Mouse (Mus musculus) testis, postnatal 10 days (tissue): ENCODE data around the gene Dzip1.

Experiments
- DNase-seq: peaks from one replicate; pipeline ENCODE4 v3.0.0; 2021; ENCODE audit warnings: low spot score

The Dzip1 gene

DNA sequence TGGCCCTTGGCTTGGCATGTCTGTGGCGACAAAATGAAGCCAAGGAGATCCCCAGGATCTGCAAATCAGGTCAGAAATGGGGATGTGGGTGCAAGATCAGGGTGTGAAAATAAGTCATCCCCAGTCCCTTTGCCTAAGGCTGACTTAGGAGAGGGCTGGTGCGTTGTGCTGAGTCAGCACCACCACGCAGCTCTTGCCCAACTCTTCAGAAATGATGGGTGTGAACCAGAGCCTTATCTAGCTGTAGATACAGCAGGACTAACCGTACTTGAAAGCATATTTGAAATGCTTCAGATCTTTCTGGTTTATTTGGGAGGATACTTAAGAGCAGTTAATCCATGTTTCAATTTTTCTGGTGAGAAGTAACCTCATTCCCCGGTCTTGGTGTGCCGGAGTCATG is 55.5 kb downstream of the Dzip1 start:
- no peak for DNase-seq

DNA sequence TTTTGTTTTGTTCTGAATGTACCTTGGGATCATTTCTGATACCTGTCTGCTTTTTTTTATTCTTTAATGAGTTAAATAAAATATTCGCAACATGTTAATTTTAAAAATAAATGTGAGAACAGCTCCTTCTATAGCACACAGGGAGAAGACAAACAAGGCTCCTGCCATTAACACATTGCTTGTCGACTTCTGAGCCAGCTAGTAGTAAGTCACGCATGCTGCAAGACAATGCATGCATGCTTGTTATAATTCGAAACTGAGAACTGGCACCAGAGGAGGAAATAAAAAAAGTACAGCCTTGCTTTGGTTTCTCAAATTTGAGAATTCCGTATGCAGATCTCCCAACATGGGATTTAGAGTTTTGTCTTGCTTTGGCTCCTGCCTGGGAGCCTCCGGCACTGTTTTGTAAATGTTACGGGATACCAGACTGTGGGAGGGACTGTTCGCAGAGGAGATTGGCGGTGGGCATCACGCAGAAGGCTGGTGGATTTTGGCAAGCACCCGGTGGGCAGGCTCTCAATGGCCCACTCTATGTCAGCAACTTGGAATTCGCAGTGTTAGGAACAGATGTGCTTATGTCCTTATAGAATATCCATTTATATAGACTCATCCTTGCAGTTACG is 57.0 kb downstream of the Dzip1 start:
- no peak for DNase-seq

DNA sequence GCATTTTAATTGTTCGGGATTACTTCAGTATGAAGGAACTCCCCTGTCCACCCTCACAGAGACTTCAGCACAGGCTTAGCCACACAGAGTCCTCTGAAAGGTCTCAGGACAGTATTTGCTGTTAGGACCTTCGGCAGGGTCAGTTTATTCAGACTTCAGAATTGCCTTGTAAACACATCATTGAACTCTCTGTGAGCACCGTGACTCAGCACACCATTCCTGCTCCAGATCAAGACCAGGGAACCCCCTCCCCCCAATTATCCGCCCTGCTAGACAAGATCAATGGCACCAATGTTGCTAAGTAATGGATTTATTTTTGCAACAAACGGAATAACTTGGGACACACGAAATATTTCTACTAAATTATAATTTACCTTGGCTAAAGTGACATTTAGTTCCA is 57.9 kb downstream of the Dzip1 start:
- no peak for DNase-seq

DNA sequence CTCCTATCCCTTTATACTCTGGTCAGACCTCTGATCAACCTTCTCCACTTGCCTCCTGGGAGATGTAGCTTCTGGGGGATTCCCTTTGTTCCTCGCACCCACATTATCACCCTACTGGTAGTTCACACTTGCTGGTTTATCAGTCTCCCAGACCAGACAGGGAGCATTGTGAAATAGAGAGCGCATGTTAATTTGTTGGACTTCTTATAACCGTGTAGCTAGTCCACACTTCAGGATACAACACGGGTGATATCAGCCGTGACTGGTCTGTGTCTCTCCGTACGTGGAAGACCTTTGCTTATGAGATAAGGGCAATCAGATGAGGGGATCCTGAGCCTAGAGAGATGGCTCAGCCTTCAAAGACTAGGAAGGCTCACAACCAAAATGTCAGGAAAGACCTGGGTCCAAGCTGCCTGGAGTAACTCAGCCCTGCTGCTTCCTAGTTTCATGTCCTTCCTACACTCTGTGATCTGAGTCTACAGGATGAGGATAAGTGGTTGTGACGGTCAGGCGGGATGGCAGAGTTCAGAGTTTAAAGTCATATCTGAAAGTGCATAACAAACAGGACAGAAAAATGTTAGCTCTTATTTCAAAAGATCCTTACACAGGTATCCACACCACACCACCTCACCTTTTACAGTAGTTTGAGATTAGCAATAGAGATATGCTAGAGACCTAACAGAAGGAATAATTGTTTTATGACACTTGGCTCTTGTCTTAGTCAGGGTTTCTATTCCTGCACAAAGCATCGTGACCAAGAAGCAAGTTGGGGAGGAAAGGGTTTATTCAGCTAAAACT is 59.0 kb downstream of the Dzip1 start:
- no peak for DNase-seq

DNA sequence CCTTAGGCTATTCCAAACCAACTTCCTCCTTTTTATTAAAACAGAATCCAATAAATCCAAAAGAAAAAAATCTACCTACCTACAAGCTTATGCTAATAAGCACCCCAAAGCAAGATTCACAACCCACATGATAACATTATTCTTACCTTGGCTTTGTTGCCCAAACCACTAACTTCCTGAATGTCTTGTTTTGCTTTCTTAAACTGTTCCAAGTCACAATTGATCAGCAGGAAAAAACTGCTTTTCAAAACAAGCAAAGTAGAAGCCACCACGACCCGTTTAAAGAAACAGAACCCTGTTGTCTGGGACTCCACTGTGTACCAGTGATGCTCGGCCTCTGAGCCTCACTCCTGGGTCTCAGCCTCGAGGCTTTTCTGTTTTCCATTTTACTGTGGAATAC is 60.4 kb downstream of the Dzip1 start:
- DNase-seq = no peak

DNA sequence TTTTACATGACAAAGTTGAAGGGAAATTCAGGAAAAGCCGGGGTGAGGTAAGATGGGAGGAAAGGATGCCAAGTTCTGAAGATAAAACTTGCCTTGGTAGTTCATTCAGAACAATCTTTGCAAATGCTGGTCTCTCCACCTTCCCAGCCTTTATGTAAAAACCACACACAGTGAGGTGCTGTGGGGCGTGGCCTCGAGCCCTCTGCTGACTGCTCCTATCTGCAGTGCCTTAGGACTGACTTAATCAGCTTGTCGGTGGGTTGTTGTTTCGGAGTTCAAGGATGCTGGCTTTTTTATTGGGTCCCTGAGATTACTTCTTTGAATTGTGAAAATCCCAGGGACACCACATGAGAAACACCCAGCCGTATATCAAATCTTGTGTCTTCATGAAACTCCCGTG is 63.0 kb downstream of the Dzip1 start:
- DNase-seq = no peak

DNA sequence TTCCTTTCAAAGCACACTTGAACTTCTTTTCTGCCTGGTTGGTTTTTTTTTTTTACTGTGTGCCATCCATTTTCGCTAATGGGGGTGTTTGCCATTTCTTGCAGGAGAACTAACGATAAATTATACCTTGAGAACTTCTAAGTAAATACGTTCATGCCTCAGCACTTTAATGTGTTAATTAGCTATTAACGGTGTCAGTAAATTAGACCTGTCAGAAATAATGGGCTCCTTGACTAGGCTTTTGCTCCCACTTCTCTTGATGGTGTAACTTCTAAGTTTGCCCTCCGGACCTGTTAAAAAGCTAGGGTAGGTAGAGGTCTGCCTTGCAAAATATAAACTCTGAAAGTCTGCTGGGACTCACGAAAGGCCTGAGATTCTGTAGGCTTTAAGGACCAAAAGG is 66.9 kb downstream of the Dzip1 start:
- no peak for DNase-seq

DNA sequence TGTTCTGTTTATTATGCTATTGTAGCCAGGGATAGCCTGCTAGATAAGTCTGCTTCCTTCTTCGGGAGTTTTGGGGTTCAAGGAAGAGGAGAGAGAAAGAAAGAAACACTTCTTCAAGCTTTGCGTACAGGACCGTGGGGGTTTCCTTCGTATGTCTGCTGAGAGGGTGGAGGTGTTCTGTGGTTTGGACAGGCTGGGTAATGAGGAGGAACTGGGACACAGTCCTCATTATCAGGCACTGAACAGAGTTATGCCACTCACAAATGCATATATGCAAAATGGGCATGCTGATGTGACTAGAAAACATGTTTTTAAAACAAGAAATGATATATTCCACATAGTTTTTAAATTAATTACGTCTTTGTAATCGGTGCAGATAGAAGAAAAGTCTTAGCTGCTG is 68.7 kb downstream of the Dzip1 start:
- DNase-seq = no peak

DNA sequence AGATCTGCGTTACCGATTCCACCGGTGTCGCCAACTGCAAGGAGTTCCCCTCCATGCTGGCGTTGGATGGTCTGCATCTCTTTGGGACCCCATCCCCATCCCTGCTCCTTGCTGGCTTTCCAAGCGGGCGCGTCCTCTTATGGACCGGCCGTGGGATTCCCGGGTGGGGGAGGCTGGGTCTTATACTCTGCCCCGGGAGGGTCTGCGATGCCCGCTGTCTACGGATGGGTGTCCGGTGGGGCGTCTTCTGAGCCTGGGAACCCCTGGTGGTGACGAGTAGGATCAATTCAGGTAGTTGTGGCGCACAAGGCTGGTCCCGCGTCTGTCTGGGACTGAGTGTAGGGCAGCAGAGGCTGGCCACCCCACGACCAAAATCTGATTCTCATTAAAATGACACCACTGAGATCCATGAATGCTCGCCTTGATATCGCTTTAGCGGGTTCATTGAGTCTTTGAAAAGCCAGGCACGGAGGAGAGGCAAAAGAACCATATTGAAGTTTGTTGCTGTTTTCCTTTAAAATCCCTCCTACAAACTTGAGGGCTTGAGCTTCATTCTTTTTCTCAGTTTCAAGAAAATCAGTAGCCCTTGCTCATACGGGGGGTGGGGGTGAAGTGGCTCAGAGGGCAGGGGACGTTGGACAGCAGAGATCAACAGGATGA is 70.0 kb downstream of the Dzip1 start:
- DNase-seq = no peak

DNA sequence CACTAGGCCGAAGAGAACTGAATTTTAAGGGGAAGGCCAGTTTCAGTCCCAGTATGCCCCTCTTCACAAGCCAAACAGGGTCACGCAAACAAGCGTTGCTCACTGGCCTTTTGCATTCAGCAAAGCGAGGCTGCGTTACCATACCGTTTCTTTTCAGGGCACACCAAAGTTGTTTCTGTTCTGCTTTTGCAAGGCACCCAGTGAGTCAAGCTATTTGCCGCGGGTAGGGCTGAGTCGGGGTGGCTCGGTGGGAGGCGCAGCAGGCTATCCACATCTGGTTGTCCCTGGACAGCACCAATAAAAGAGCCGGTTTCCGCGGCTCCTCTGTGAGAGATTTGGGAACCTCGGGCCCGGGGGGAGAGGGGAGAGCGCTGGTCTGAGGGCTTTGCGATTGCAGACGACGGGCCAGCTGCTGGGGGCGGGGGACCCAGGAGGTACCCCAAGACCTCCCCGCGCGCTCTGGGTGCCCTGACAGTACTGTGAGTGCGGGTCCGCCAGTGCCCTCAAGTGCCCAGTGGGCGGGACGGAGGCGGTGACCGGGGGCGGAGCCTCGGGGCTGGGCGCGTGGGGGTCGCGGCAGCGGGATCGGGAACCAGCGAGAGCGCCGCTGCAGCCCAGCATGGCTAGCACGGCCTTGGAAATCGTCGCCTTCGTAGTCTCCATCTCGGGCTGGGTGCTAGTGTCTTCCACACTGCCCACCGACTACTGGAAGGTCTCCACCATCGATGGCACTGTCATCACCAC is 70.7 kb downstream of the Dzip1 start:
- peak; percentile 72 for DNase-seq

DNA sequence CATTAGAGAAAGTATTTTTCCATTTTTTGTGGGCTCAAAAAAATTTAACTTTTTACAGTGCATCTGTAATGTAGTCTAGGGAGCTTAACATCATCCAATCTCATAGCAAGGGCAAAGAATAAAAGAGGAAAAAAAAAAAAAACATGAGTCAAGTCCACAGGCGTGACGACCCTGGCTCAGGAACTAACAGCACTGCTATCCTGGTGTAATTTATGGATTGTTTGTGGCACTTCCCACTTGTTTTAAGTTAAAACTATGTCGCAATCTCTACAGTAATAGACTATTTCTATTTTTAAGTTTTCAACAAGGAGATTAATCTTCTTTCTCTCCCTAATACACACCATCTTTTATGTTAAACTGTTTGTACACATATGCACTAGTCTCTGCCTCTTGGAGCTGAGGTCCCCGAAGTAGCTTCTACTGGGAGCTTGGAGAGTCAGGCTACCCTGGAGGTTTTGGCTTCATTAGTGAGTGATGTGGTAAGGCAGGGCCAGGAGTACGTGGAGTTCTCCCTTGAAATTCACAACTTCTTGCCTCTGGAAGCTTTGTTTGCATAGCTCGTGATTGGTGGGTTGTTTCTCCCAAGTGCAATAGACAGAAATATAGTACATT is 73.7 kb downstream of the Dzip1 start:
- DNase-seq = no peak

DNA sequence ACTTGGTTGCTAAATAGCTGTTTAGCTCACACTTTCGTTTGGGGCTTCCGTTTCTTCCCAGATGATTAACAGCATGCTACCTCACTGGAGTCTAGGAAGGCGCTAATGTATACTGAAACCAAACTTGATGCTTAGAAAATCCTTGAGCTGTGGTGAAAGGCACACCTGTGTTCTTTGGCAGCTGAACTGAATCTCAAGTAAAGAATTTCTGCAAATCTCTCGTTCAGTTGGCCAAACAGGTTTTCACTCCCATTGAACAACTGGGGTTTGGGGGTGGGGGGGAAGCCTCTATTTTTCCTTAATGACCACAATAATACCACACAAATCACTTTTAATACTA is 74.6 kb downstream of the Dzip1 start:
- DNase-seq = no peak

DNA sequence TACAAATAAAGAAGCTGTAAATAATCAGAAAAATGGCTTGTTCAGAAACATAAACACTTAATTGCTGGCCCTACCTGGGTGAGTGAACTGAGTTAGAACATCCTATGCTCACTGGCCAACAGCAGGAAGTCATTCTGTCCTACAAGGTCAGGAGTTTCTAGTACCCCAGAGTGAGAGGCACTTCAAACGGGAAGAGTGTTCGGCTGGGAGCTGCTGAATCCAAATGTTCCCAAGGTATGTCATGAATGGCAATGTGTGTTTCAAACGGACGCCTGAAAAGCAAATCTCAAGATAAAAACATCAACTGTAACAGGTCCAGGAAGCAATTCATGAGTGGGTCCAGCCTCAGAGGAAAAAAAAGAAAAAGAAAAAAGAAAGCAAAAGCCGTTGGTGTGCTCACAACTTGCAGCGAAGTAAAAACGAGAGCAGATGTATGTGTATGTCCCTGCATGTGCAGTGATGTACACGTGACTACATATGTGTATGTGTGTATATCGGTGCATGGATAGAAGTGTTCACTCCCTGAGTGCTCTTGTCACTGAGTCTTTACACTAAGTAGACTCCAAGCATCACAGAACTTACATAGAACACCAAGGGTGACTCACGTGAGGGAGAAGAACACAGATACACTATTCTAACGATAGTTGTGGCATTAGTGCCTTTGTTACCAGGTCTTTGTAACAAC is 75.1 kb downstream of the Dzip1 start:
- no peak for DNase-seq

DNA sequence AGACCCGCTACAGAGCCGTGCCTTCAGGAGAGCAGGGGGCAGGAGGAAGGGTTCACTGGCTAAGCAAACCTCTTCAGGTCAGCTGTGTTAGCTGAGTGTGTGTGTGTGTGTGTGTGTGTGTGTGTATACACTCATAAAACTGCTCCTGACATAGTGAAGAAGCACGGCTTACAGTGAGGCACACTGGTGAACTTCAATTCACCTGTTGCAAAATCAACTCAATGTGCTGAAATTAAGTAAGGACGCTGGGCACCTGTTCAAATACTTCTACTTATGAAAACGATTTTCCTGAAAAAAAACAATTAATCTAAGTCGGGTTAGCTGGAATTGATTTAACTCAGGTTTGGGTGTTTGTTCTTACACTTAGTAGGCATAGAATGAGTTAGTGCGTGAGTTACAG is 77.1 kb downstream of the Dzip1 start:
- DNase-seq = no peak

DNA sequence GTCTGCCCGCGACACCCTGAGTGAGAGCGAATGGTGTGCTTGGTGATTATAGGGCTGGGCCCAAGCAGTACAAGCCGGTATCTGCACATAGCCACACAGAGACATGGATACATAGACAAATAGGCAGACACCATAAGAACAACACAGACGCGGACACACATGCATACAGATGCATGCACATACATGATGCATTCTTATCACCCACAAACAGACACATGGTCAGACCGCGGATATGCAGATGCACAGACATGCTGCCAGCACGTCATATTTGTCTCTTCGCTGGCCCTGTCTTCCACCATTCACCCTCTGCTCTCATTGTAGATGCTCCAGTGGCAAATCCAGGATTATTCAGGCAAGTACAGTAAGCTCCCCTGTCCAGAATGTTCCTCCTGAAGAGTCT is 78.4 kb downstream of the Dzip1 start:
- no peak for DNase-seq

DNA sequence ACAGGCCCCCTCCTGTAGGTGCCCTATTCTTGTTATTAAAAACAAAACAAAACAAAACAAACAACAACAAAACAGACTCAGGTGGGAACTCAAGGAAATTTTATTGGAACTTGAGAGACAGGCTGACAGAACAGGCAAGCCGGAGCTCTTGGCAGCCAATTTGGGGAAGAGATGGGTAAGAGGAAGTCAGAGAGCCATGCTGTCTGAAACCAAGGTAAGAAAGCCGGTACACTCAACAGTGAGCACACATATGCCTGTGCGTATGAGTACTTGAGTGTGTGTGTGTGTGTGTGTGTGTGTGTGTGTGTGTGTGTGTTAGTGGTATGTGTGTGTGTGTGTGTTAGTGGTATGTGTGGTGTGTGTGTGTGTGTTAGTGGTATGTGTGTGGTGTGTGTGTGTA is 82.9 kb downstream of the Dzip1 start:
- DNase-seq = no peak

DNA sequence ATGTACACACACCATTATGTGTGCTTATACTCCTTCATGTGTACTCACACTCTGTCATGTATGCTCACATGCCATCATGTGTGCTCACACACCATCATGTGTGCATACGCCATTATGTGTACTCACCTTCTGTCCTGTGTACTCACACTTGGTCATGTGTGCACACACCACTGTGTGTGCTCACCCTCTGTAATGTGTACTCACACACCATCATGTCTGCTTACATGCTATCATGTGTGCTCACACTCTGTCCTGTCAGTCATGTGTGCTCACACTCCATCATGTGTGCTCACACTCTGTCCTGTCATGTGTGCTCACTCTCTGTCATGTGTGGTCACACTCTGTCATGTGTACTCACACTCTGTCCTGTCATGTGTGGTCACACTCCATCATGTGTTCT is 85.2 kb downstream of the Dzip1 start:
- DNase-seq = no peak

DNA sequence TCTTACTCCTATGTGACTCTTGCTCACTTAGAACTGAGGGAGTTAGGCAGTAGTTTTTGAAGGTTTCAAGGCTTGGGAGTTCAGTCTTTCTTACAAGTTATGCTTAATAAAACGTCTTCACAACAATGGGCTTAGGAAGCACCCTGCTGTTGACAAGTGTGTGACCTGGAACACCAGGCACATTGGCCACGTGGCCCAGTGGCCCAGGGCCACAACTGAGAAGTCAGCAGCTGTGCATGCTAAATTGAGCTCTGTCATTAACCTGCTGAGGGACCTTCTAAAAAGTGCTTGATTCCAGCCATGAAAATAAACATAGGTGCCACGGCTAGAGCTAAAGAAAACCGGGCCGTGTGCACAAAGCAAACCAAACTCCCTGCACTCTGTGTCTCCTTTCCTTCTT is 85.8 kb downstream of the Dzip1 start:
- no peak for DNase-seq

DNA sequence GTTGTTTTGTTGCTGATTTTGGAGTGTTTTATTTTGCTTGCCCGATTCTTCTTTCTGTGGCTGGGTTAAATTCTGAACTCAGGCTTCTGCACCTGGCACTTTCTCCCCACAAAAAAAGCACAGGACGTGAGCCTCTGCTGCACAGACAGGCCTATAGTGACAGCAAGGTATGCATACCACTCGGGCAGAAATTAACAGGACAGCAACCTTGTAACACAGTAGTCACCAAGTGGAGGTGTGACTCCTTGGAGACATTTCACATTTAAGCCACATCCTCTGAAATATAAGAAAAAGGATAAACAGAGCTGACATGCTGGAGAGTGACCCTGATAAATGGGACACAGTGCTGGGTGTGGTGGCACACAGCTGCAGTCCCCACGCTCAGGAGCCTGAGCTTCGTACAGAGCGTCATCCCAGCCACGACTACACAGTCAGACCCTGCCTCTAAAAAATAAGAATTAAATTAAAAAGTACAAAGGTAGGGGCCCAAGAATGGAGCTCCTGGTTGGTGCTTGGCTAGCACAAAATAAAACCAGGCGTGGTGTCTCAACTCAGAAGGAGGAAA is 86.6 kb downstream of the Dzip1 start:
- DNase-seq = no peak

DNA sequence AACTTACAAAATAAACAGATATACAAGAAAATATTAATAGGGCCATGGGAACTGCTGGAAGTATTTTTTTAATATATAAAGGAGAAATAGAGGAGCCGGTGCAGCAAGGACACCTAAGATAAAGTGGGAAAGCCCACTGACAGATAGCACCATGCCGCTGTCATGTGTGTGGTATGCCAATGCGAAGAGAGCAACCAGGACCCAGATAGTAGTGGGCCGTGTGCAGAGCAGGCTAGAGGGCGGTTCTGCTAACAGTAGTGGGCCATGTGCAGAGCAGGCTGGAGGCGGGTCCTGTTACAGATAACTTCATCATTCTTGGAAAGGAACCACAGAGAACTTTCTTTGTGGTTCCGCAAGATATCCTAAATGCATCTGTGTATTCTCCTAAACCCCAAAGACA is 88.5 kb downstream of the Dzip1 start:
- DNase-seq = no peak

DNA sequence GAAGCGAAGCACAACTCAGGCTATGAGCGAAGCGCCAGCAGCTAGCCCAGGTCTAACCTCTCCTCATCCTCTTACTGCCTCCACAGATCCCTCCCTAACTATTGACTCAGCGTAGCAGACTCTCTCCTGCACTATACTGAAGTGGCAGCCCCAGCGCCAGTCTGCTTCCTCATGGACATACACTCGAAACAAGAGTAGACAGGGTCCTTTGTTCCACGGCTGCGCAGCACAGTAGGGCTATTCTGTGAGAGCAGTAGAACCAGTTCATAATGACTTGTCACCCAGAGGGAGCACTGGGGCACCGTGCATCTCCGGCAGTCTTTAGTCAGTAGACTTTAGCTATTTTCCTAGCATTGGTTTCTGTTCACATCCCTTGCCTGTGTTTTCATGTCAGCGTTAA is 89.1 kb downstream of the Dzip1 start:
- DNase-seq = no peak

DNA sequence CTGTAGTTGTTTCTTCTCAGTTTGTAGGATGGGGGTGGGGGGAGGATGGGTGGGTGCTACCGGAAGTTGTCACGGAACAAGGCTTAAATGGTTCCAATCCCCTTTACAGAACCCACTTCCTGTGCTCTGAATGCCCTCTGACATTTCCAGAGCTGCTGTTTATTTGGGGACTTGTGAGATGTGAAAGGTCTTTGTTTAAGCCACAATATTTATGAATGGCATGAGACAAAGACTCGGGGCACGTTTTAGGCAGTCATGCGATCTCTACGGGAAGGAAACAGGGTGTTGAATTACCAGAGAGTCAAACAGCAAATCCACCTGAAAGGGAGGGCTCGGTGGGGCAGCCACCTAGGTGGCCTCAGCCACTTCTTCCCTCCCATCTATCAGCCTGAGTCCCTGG is 90.9 kb downstream of the Dzip1 start:
- no peak for DNase-seq
